Mouse (Mus musculus): ENCODE results near the gene Rad17. TPM values are rescaled to one million over a fixed set of nuclear protein-coding genes. Genes with fewer than 3 reads are reported as not detected.

Gene Rad17
- total RNA-seq, 1 experiment: 31.3 TPM

- Histone ChIP-seq H3K9ac (ENCODE audit: insufficient read depth, low read depth, low read length, poor library complexity, severe bottlenecking) (no peak overlapping the region), H3K27ac (ENCODE audit: insufficient read depth, low read depth, low read length, poor library complexity, severe bottlenecking) (no peak overlapping the region), H3K4me1 (ENCODE audit: control insufficient read depth in 2 of 2, insufficient read depth in 2 of 2, low read length in 2 of 2, poor library complexity in 1 of 2) (no peaks in the 10 kb centered on the region), H3K36me3 (ENCODE audit: control insufficient read depth, insufficient read depth, low read length, poor library complexity, severe bottlenecking) (no peaks in the 10 kb centered on the region), H3K4me3 (ENCODE audit: insufficient read depth in 1 of 2, low read depth in 1 of 2, low read length in 2 of 2, poor library complexity in 1 of 2, severe bottlenecking in 1 of 2) (no peak overlapping the region), H3K9me3 (ENCODE audit: control insufficient read depth, insufficient read depth, low read depth, low read length) (no peaks in the 10 kb centered on the region)
- TF ChIP-seq MAFK (IDR thresholded peaks at IDR 0.05; ENCODE audit: insufficient read depth, low read depth, low read length) (no peak), ZC3H11A (IDR thresholded peaks at IDR 0.05; ENCODE audit: borderline replicate concordance, low read depth, low read length) (no peak), ZNF384 (IDR thresholded peaks at IDR 0.05; ENCODE audit: low read depth, low read length) (no peak), CHD2 (IDR thresholded peaks at IDR 0.05; ENCODE audit: low read depth, low read length) (no peak), HCFC1 (IDR thresholded peaks at IDR 0.05; ENCODE audit: borderline replicate concordance, insufficient read depth, low read length) (no peak)
- DNase-seq (ENCODE audit: low read depth, low spot score): no peak
- in situ Hi-C loops (cut with MboI; ENCODE audit: low sequenced_read_pairs in 2 of 2, unreplicated experiment in 2 of 2): no loop called here
These were observed 56.6 kb downstream of the Rad17 start for GRCm38 (mm10) chr13:100594041-100594792.

GRCm38 (mm10) chr13:100588646-100589045 lies 62.2 kb downstream of the Rad17 start:
- Histone ChIP-seq H3K4me3 (ENCODE audit: insufficient read depth in 1 of 2, low read depth in 1 of 2, low read length in 2 of 2, poor library complexity in 1 of 2, severe bottlenecking in 1 of 2) (no peak overlapping the region), H3K9me3 (ENCODE audit: control insufficient read depth, insufficient read depth, low read depth, low read length) (no peaks in the 10 kb centered on the region), H3K27ac (ENCODE audit: insufficient read depth, low read depth, low read length, poor library complexity, severe bottlenecking) (no peak overlapping the region), H3K9ac (ENCODE audit: insufficient read depth, low read depth, low read length, poor library complexity, severe bottlenecking) (no peak overlapping the region), H3K36me3 (ENCODE audit: control insufficient read depth, insufficient read depth, low read length, poor library complexity, severe bottlenecking) (no peaks in the 10 kb centered on the region), H3K4me1 (ENCODE audit: control insufficient read depth in 2 of 2, insufficient read depth in 2 of 2, low read length in 2 of 2, poor library complexity in 1 of 2) (no peaks in the 10 kb centered on the region)
- DNase-seq (ENCODE audit: low read depth, low spot score): no peak
- in situ Hi-C loops (cut with MboI; ENCODE audit: low sequenced_read_pairs in 2 of 2, unreplicated experiment in 2 of 2): no loop called here
- TF ChIP-seq HCFC1 (IDR thresholded peaks at IDR 0.05; ENCODE audit: borderline replicate concordance, insufficient read depth, low read length) (no peak), ZNF384 (IDR thresholded peaks at IDR 0.05; ENCODE audit: low read depth, low read length) (no peak), MAFK (IDR thresholded peaks at IDR 0.05; ENCODE audit: insufficient read depth, low read depth, low read length) (no peak), CHD2 (IDR thresholded peaks at IDR 0.05; ENCODE audit: low read depth, low read length) (no peak), ZC3H11A (IDR thresholded peaks at IDR 0.05; ENCODE audit: borderline replicate concordance, low read depth, low read length) (no peak)

- H3K4me1 ChIP-seq (ENCODE audit: control insufficient read depth in 2 of 2, insufficient read depth in 2 of 2, low read length in 2 of 2, poor library complexity in 1 of 2): no peaks in the 10 kb centered on the region
- TF ChIP-seq ZNF384 (IDR thresholded peaks at IDR 0.05; ENCODE audit: low read depth, low read length) (no peak), HCFC1 (IDR thresholded peaks at IDR 0.05; ENCODE audit: borderline replicate concordance, insufficient read depth, low read length) (no peak), MAFK (IDR thresholded peaks at IDR 0.05; ENCODE audit: insufficient read depth, low read depth, low read length) (no peak), ZC3H11A (IDR thresholded peaks at IDR 0.05; ENCODE audit: borderline replicate concordance, low read depth, low read length) (no peak), CHD2 (IDR thresholded peaks at IDR 0.05; ENCODE audit: low read depth, low read length) (no peak)
- H3K9me3 ChIP-seq (ENCODE audit: control insufficient read depth, insufficient read depth, low read depth, low read length): no peaks in the 10 kb centered on the region
- no peaks in the 10 kb centered on the region for H3K36me3 ChIP-seq (ENCODE audit: control insufficient read depth, insufficient read depth, low read length, poor library complexity, severe bottlenecking)
- no peak overlapping the region for H3K27ac ChIP-seq (ENCODE audit: insufficient read depth, low read depth, low read length, poor library complexity, severe bottlenecking)
- DNase-seq (ENCODE audit: low read depth, low spot score): no peak
- no peak overlapping the region for H3K9ac ChIP-seq (ENCODE audit: insufficient read depth, low read depth, low read length, poor library complexity, severe bottlenecking)
- in situ Hi-C loops (cut with MboI; ENCODE audit: low sequenced_read_pairs in 2 of 2, unreplicated experiment in 2 of 2): no loop called here
- no peak overlapping the region for H3K4me3 ChIP-seq (ENCODE audit: insufficient read depth in 1 of 2, low read depth in 1 of 2, low read length in 2 of 2, poor library complexity in 1 of 2, severe bottlenecking in 1 of 2)
These were observed 68.7 kb downstream of the Rad17 start for GRCm38 (mm10) chr13:100582144-100582543.

- no peak overlapping the region for H3K9ac ChIP-seq (ENCODE audit: insufficient read depth, low read depth, low read length, poor library complexity, severe bottlenecking)
- in situ Hi-C loops (cut with MboI; ENCODE audit: low sequenced_read_pairs in 2 of 2, unreplicated experiment in 2 of 2): no loop called here
- TF ChIP-seq MAFK (IDR thresholded peaks at IDR 0.05; ENCODE audit: insufficient read depth, low read depth, low read length) (no peak), ZNF384 (IDR thresholded peaks at IDR 0.05; ENCODE audit: low read depth, low read length) (no peak), ZC3H11A (IDR thresholded peaks at IDR 0.05; ENCODE audit: borderline replicate concordance, low read depth, low read length) (no peak), CHD2 (IDR thresholded peaks at IDR 0.05; ENCODE audit: low read depth, low read length) (no peak), HCFC1 (IDR thresholded peaks at IDR 0.05; ENCODE audit: borderline replicate concordance, insufficient read depth, low read length) (no peak)
These were observed 69.2 kb downstream of the Rad17 start for GRCm38 (mm10) chr13:100581701-100582100.

More at GRCm38 (mm10) chr13:100581701-100582100, 69.2 kb downstream of the Rad17 start:
- H3K9me3 ChIP-seq (ENCODE audit: control insufficient read depth, insufficient read depth, low read depth, low read length): no peaks in the 10 kb centered on the region
- no peak overlapping the region for H3K4me3 ChIP-seq (ENCODE audit: insufficient read depth in 1 of 2, low read depth in 1 of 2, low read length in 2 of 2, poor library complexity in 1 of 2, severe bottlenecking in 1 of 2)
- no peak overlapping the region for H3K27ac ChIP-seq (ENCODE audit: insufficient read depth, low read depth, low read length, poor library complexity, severe bottlenecking)
- H3K4me1 ChIP-seq (ENCODE audit: control insufficient read depth in 2 of 2, insufficient read depth in 2 of 2, low read length in 2 of 2, poor library complexity in 1 of 2): no peaks in the 10 kb centered on the region
- DNase-seq (ENCODE audit: low read depth, low spot score): no peak
- H3K36me3 ChIP-seq (ENCODE audit: control insufficient read depth, insufficient read depth, low read length, poor library complexity, severe bottlenecking): no peaks in the 10 kb centered on the region

Measured in ES-E14 (cell line).